Mouse (Mus musculus) kidney, embryonic 14.5 days (tissue): Measurements from ENCODE around the gene Gm13288. TPM values are rescaled to one million over a fixed set of nuclear protein-coding genes. Genes with fewer than 3 reads are reported as not detected.

ENCODE experiments used
- polyA plus RNA-seq: library from polyadenylated mRNA; unstranded; fragments of >200 nt; fragmentation: Nextera tagmentation; extraction: Ambion mirVana; gene quantifications from 2 replicates; pipeline ENCODE4 v1.2.1, GENCODE M21; 2014

Gm13288 gene
- polyA plus RNA-seq, 1 experiment from 2014 or later, result not detected

Other genes starting within 250 kb of the Gm13288 start
- gene Ifna15, start 247.3 kb upstream of the Gm13288 start, polyA plus RNA-seq, result not detected in 2 replicates
- not detected in 2 replicates for gene Ifna14, start 233.7 kb upstream of the Gm13288 start, polyA plus RNA-seq
- gene Ifna9, start 213.1 kb upstream of the Gm13288 start, polyA plus RNA-seq, result not detected in 2 replicates
- gene Ifna12, start 202.2 kb upstream of the Gm13288 start, polyA plus RNA-seq, result not detected in 2 replicates
- gene C87499, start 171.1 kb upstream of the Gm13288 start, polyA plus RNA-seq, result not detected in 2 replicates
- not detected in 2 replicates for gene Ifna13, start 161.1 kb upstream of the Gm13288 start, polyA plus RNA-seq
- gene Ifna16, start 128.6 kb upstream of the Gm13288 start, polyA plus RNA-seq, result not detected in 2 replicates
- gene Ifna2, start 121.6 kb upstream of the Gm13288 start, polyA plus RNA-seq, result not detected in 2 replicates
- gene Ifnab, start 114.2 kb upstream of the Gm13288 start, polyA plus RNA-seq, result not detected in 2 replicates
- gene Gm26566, start 83.7 kb upstream of the Gm13288 start, polyA plus RNA-seq, result 0.31 and 0.81 TPM in 2 replicates
- gene Klhl9, start 83.1 kb upstream of the Gm13288 start, polyA plus RNA-seq, result 86.2 and 120 TPM in 2 replicates
- gene Gm13271, start 50.7 kb upstream of the Gm13288 start, polyA plus RNA-seq, result not detected in 2 replicates
- 0.30 and 0.47 TPM in 2 replicates for gene Gm13283, start 45.4 kb upstream of the Gm13288 start, polyA plus RNA-seq
- 0.51 and 0.92 TPM in 2 replicates for gene Gm13290, start 31.7 kb upstream of the Gm13288 start, polyA plus RNA-seq
- not detected in 2 replicates for gene Gm13289, start 28.6 kb upstream of the Gm13288 start, polyA plus RNA-seq
- gene Gm13272, start 25.7 kb upstream of the Gm13288 start, polyA plus RNA-seq, result not detected in 2 replicates
- gene Ifnz, start 23.4 kb upstream of the Gm13288 start, polyA plus RNA-seq, result 0.19 TPM in 1 of 2 replicates, not detected in the other
- not detected in 2 replicates for gene Gm13276, start 19.8 kb upstream of the Gm13288 start, polyA plus RNA-seq
- not detected in 2 replicates for gene Gm13277, start 16.9 kb upstream of the Gm13288 start, polyA plus RNA-seq
- not detected in 2 replicates for gene Gm13278, start 14.0 kb upstream of the Gm13288 start, polyA plus RNA-seq
- not detected in 2 replicates for gene Gm13275, start 11.0 kb upstream of the Gm13288 start, polyA plus RNA-seq
- not detected in 2 replicates for gene Gm13279, start 8.1 kb upstream of the Gm13288 start, polyA plus RNA-seq
- 0.19 and 0.69 TPM in 2 replicates for gene Gm13285, start 5.9 kb upstream of the Gm13288 start, polyA plus RNA-seq
- gene Gm13287, start 2.3 kb upstream of the Gm13288 start, polyA plus RNA-seq, result not detected in 2 replicates
- gene Ifna7, start 10.7 kb downstream of the Gm13288 start, polyA plus RNA-seq, result not detected in 2 replicates
- gene Ifna11, start 14.4 kb downstream of the Gm13288 start, polyA plus RNA-seq, result not detected in 2 replicates
- gene Ifna6, start 21.9 kb downstream of the Gm13288 start, polyA plus RNA-seq, result not detected in 2 replicates
- not detected in 2 replicates for gene Ifna5, start 30.0 kb downstream of the Gm13288 start, polyA plus RNA-seq
- not detected in 2 replicates for gene Ifna4, start 36.3 kb downstream of the Gm13288 start, polyA plus RNA-seq
- gene Ifna1, start 44.6 kb downstream of the Gm13288 start, polyA plus RNA-seq, result not detected in 2 replicates
- gene Ifne, start 74.7 kb downstream of the Gm13288 start, polyA plus RNA-seq, result not detected in 2 replicates